Mouse (Mus musculus) adrenal gland (tissue): ENCODE measurements around the gene Slc6a12.
"Not testable (repeated sequence)": the region's sequence is repeated elsewhere in the genome, so short reads cannot be mapped to it uniquely, and the experiment has no call there.

Experiments used
- intact Hi-C: fragments of 180-260 bp; cut with DNase I; formaldehyde crosslinking; loops from one replicate; pipeline ENCODE4 v1.15.1; 2025

Gene Slc6a12

DNA sequence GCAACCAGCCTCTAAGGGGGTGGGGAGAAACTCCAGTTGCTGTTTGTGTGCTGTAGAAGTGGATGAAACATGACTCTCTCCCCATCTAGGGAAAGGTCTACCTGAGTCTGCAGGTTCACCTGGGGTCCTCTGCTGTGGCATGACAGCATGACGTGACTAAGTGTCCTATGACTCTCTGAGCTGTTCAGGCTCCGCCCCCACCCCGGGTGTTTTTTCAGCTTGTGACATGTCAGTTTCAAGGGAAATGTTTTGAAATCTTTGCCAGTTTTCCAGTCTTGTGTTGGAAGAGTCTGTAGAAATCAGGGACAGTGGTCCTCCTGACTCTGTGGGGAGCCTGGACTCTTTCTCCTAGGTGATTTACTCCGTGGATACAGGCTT lies 4.4 kb upstream of the Slc6a12 start:
- intact Hi-C loops = loop anchor here (2.0 to 5.0 kb wide), 2 partner anchors 34 to 194 kb away; no protein-coding TSS in a partner anchor

DNA sequence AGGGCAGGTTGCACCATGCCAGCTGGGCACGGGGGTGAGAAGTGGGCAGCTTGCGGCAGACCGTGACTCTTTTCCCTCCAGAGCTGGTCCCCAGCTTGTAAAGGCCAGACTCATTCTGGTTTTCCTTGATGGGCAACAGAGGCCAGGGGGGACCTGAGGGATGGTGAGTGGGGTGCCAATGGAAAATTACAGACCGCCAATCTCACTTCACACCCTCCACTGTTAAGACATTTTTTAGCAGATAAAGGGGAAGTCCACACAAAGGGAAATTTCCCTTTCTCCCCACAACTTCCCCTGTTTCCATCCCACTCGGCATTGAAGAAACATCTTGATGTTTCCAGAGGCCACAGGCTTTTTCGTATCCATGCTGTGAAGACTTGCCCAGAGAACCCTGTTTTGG lies 1.2 kb upstream of the Slc6a12 start:
- intact Hi-C loops = no loop called here

DNA sequence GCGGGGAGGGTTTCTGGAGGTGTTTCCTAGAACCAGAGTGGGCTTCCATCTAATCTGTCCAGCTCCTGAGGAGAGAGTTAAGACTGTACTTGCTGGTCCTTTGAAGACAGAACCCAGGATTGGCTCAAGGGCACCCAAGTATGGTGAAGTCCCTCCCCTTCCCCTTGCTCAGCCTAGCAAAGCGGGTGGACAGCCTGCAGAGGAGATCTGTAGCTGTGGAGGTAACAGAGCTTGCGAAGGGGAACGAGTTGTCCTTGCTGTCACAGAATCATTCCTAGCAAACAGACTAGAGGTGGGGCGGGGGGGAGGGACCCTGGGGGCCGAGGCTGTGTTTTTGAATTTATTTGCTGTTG lies 871 bp downstream of the Slc6a12 start:
- intact Hi-C loops = no loop called here

DNA sequence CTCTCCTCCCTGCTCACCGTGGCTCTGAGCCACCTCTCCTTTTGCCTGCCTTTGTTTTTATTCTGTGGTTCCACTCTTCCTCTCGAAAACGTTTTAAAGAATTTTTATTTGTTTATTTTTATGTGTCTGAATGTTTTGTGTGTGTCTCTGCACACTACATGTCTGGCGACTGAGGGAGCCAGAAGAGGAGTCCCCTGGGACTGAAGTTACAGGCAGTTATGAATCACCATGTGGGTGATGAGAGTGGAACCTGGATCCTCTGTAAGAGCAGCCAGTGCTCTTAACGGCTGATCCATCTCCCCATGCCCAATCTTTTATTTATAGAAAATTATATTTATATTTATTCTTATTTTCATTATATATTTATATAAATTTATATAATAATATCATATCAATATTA lies 1.5 kb downstream of the Slc6a12 start:
- intact Hi-C loops = no loop called here

DNA sequence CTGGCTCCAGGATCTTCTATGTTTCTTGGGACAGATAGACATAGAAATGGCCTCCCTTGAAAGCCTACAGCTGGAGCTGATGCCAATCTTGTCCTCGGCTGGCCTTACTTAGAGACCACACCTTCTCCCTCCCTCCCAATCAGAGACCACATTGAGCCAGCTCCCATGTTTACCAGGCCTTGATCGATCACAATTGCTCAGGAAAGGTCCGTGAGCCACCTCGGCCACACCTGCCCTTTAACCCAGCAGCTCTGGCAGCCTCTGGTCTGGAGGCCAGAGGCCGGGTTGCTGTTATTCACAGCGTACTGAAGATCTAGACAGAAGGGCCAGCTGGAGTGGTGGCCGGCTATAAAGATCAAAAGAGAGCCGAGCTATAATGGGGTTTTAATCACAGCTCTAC lies 3.6 kb downstream of the Slc6a12 start:
- intact Hi-C loops = no loop called here

DNA sequence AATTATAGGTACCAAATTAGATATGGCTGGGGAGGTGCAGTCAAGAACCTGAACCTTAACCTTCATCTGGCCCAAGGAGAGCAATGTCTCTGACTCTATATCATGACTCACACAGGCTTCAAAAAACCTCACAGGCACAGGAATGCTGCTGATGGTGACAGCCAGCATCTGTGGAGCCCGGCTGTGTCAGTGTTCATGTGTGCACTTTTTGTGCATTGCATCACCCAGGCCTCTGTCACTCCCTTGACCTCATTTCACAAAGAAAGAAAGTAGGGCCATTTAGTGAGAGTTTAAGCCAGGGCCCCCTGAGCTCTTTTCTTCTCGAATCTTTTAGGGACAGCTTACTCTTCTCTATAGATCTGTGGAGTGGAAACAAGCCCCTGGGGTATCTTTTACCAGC lies 9.4 kb downstream of the Slc6a12 start:
- intact Hi-C loops = no loop called here

DNA sequence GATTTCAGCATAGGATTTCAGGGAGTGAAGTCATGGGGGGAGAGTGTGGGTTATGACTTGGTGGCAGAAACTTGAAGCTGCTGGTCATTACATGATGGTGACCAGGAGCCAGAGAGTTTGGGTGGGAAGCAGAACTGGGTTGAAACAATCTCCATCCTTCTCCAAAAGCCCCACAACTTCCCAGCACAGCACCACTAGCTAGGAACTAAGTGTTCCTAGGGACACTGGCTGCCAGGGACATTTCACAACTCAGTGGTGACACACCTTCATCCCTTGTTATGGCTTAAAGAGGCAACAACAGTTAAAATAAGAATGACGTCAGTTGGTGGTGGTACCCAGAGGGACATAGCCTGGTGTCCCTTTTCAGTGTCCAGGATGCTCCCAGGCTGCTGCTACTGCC lies 13.2 kb downstream of the Slc6a12 start:
- intact Hi-C loops = no loop called here

DNA sequence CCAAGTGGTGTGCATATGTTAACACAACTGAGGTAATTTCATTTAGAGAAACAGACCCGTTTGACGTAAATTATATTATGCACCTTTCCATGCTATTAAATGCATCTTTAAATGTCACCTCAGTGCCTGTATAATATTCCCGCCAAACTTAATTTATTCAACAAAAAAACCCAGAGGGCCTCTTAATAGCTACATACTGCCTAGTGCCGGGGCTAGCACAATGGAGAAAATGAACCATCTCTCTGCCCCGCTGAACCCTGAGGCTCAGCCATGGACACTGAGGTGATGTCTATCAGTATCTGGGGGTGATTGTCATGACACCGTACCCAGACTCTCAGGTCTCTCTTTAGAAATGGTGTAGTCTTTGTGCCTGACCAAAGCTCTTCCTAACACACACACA lies 14.4 kb downstream of the Slc6a12 start:
- intact Hi-C loops = no loop called here

DNA sequence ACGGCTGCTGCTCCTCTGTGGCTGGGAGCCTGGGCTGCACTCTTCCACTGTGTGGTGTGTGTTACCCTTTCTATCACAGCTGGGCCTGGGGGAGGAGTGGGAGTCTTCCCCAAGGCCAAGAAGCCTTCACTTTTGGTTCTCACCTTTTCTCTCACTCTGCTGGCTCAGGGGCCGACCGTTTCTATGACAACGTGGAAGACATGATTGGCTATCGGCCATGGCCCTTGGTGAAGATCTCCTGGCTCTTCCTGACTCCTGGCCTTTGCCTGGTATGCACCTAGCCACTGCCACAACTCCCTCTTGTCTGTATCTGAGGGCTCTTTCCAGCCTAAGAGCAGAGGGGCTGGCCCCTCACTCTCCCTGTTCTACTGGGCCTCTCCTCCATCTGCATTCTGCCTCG lies 20.2 kb downstream of the Slc6a12 start:
- intact Hi-C loops = no loop called here

DNA sequence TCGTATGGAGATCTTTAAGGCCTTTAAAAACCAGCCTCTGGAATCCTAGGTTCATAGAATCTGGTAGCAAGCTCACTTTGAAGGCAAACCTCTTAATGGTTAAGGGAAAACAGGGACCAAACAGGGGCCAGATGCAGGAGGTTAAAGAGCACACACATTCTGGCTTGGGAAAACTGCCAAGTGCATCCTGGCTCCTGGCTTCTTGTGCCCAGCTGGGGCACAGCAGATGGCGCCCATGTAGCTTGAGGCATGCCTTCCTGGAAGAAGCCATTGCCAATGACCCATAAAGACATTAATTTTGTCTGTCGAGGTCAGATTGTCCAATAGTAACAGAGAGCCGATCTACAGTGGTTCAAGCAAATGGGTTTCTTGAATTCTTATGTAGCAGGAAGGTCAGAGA lies 21.1 kb downstream of the Slc6a12 start:
- intact Hi-C loops = no loop called here

DNA sequence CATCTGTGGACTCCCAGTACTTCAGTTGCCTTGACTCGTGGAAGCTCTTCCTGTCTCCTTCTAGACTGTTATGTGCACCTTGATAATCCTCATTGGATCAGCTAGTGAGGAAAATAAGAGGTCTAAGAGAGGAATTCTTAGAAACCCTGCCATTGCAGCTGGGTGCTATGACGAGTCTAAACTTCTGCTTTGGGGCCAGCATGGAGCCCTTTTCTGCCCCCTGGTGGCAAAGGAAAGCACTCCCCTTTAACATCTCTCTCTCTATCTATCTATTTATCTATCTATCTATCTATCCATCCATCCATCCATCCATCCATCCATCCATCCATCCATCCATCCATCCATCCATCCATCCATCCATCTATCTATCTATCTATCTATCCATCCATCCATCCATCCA lies 23.7 kb downstream of the Slc6a12 start:
- intact Hi-C loops = not testable (repeated sequence)

DNA sequence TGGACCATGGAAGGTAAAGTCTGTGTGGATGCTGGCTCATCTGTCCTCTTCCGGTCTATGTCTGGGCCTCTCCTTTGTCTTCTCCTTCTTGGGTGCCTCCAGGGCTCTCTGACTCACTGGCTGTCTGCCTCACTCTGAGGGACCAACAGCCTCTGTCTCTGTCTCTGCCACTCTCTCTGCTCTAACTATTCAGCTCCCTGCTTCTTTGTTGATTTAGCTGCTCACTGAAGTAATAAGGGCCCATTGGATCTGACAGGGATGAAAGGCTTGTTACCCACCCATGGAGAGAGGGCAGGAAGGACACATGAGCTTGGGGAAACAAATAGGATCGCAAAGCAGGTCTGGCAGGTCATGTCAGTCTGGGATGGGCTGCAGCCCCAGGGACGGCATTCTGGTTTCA lies 24.2 kb downstream of the Slc6a12 start:
- intact Hi-C loops = no loop called here

DNA sequence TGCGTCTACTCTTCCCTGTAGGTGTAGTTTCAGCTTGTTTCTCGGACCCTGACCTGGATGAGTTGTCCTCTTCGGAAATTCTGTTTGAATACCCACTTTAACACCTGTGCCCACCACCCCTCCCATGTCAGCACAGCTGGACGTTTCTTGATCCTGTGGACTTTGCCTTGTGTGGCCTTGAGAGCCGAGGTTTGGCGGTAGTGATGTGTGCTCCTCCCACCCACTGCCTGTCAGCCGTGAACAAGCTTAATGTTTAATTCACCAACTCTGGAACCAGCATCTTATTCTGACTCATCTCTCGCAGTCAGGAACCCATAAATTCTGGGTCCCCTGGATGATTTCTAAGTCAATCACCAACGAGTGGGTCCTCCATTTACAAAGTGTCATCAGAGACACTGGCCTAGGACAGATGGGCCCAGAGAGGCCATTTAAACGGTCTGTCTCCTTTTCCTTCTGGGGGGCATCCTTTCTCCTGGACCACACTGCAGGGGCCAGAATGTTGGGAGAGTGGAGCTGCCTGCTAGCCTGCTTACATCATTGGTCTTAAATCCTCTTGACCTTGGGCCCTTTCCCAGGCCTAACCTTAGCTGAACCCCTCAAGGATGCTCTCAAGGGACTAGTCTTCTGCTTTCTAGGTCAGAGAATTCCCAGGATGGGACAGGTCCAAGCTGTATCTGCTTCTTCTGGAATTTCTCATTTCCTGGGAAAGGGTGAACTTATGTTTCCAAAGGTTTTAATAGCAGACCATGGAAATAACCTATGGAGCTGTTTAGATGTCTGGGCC lies 28.5 kb downstream of the Slc6a12 start:
- intact Hi-C loops = loop anchor here (5.0 to 10.0 kb wide), 2 partner anchors 34 to 163 kb away; no protein-coding TSS in a partner anchor

DNA sequence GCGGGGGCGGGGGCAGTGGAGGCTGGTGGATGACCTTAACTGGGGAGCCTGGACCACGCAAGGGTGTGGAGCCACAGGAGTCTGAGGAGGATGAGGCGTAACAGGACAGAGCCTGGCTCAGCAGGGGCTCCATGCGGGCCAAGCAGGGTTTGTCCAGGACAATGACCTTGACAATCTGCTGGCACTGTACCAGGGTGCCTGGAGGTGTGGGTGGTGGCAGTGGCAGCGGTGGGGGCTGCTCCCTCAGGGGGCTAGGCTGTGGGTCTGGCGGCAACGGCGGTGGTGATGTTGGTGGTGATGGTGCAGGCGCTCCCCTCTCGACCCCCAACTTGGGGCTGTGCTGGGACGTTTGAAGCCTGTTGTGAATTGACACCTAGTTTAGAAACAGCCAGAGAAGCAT lies 33.3 kb downstream of the Slc6a12 start:
- intact Hi-C loops = loop anchor here (10.0 kb wide), 1 partner anchor 159 kb away; no protein-coding TSS in a partner anchor

DNA sequence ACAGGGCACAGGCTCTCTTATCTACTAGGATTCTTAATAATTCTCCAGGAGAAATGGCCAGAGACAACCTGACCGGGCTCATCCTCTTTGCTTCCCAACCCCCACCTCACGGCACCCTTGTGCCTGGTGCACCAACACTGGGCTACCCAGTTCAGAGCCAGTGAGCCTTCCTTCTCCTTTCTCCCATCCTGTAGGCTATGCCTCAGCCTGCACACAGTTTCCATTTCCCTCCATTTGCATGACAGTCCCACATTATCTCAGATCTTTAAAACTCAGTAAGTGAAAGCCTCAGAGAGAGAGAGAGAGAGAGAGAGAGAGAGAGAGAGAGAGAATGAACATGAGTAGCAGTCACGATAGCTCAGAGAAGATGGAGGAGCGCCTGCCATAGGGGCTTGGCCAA lies 35.4 kb downstream of the Slc6a12 start:
- intact Hi-C loops = loop anchor here (10.0 kb wide), 1 partner anchor 157 kb away; no protein-coding TSS in a partner anchor

DNA sequence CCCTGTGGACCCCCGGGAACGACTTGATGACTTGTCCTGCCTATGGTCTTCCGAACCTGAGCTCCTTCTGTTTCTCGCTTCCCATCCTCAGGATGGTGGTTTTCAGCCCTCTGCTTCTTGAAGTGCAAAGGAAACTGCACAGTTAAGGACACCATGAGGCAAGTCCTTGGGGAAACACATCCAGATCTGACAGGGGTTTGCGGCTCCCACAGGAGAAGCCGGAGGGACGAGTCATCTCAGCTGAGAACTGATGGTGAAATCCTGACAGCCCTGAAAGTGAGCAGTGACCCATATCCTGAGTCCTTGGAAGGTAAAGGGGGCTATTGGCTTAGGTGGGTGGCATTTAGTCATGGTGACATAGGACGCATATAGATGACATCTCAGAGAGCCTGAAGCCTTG lies 37.7 kb downstream of the Slc6a12 start:
- intact Hi-C loops = no loop called here

DNA sequence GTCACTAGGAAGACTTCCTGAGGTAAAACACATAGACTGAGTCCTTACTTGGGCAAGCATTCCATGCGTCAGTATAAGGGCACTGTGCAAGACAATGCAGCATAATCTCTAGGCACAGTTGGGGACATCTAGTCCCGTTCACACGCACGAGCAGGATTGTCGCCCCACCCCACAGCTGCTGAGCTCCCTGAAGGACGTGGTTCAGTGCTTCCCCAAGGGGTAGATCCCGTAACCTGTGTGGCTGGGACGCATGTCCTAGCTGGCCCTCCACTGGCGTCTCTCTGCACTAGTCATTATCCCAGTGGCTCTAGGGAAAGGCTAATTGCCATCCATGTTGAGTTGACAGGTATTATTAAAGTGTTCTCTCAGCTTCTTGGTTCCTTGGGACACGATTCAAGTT lies 39.2 kb downstream of the Slc6a12 start:
- intact Hi-C loops = no loop called here

DNA sequence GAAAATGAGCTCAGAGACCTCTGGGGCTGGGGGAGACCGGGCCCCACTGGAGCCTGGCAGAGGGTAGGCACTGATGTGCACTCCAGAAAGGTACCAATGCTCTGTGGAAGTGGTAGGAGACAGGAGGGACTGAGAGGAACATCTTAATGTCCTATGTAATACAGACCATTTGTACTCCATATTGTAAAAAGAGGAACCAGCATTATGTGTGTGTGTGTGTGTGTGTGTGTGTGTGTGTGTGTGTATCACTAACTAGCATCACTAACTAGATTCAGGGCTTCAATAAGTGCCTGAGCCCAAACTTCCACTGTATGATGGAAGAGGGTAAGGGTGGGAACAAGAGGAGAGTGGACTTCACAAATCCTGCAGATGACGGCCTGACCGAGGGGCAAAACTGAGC lies 42.5 kb downstream of the Slc6a12 start:
- intact Hi-C loops = no loop called here

DNA sequence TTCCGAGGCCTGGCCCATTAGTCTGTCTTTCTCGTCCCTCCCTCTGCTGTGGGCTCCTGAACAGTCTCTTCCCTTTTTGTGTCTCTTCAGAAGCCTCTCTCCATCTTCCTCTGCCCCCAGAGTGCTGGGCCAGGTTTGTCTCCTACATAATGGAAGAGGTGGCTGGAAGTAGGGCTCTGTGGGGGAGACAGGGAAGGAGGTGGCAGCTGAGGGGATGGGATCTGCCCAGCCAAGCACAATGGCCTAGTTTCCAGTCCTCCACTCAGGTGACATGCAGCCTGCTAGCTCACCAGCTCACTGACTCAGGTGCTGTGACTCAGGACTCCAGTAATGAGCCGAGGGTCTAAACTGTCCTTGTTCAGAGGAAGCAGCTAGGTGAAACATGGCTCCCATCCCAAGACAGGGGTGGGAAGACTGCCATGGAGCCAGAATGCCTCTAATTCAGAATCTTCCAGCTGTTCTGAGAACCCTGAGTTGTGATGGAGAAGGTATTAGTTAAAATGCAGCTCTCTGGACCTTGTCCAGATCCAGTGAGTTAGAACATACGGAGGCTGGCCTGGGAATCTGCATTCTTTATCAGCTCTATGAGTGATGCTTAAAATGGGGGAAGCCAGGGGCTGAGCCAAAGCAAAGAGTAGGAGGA lies 49.9 kb downstream of the Slc6a12 start:
- intact Hi-C loops = no loop called here

DNA sequence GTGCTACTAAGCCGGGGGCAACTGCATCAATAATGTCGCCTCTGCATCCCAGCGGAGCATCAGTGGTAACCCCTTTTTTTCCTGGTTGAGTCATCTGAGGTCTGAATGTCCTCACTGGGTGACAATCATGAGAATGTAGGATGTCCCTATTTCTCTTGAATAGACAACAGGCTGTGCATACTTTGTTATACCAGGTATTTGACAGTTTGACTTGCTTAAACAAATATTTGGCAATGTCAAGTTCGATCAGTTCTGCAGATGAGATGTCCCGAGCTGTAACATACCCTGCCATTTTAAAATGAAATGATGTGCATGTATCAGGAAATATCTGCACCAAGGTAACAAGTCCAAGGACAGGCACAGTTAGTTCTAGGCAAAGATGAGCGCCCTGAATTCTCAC lies 58.3 kb downstream of the Slc6a12 start:
- intact Hi-C loops = no loop called here

DNA sequence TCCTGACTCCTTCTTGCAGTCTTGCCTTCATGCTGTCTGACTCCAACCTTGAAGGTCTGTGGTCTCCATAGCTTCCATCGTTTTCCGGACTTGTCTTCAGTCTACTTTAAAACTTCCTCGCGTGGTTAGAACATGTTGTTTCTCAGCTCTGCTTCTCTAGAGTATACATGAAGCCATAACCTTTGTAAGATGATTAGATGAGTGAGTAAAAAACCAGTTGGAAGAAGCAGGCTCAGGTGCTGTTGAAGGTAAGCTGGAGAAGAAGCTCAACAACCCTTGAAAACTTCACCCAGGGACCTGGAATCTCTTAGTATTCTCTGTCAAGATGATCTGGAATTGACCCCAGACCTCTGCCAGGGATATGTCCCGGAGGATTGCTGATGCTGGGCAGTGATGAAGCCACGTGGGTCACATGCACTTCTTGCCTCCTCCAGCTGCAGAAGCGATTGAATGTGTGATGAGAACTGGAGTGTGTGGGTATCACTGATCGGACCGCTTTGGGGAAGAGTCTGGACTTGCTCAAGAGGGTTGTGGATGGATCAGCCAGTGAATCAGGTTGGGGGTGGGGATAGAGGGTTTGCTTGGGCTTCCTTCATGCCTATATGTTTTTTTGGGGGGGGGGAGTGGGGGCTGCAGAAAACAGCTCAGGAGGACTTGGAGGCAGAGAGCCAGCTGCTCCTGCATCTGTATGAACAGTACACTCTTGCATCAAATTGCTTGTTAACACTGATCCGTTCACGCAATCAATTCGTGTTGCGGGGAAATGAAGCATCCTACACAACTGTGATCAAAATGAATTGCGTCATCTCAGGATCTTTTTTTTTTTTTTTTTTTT lies 59.2 kb downstream of the Slc6a12 start:
- intact Hi-C loops = no loop called here

DNA sequence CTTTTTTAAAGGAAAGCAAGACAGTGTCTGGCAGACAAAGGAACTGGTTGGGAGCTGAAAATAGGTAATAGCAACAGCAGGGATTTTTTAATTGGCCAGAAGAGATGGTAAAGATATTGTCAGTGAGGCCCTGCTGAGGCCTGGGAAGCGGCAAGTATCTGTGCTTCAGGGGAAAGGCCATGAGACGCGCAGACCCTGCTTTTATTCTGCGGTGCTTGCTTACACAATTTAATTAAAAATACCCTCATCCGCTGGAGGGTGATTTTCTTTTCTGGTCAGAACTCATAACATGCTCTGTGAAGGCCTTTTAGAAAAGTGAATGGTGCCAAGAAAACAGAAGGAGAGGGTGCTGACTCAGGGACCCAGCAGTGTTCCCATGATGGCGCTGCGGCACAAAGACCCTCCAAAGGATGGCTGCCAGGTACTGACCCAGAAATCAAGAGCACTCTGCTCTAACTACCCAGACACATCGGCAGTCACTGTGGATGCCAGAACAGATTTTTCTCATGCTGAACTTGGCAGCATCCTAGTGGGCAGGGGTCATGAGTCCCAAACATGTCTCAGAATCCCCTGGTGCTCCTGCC lies 59.9 kb downstream of the Slc6a12 start:
- intact Hi-C loops = no loop called here
